Mouse (Mus musculus) frontal cortex, adult 2 months (tissue): ENCODE measurements around the gene Dtl. TPM values are rescaled to one million over a fixed set of nuclear protein-coding genes. Genes with fewer than 3 reads are reported as not detected.
A peak's percentile ranks its signal among the peaks of the same experiment; 100 is the strongest.

Experiments used
- DNase-seq, 2 experiments: peaks; one replicate each; pipeline ENCODE4 v3.0.0; 2022; ENCODE audit warnings: low spot score in 1 of 2; ENCODE audit errors: extremely low spot score in 1 of 2
- polyA plus RNA-seq: library from polyadenylated mRNA; depleted of rRNA; stranded (reverse); fragments of >200 nt; gene quantifications from 2 replicates; pipeline ENCODE4 v1.2.3, GENCODE M21; 2012; rRNA removed

The Dtl gene
- polyA plus RNA-seq = 3.5 and 4.3 TPM in 2 replicates

DNA sequence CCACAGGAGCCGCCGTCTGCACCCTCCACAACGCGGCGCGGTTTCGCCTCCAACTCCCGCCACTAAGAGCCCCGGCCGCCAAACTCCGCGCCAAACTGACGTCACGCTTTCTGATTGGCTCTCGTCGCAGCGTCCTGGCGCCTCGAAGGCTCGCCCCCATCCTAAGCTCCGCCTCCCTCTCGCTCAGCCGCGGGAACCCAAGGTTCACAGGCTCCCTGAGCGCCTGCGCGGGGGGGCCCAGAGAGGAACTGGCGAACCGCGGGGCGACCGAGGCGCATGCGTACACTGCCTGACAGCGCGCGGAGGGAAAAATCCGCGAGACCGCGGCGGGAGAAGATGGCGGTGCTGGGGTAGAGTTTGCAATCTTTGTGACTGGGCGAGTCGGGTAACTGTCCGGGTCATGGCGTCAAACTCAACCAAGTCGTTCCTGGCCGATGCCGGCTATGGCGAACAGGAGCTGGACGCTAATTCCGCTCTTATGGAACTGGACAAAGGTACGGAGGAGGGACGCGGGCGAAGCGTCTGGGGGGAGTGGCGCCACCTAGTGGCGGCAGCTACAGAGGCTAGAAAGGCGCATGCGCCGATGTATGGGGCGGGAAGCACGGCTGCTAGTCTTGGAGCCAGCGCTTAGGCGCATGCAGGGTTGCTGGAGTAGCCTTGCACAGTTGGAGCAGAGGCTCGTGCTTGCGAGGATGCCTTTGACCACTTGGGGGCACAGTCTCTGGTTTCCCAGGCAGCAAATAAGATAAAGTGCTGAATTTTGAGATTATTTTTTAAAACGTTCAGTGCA is at the start of gene Dtl, which contains the start of gene Ints7:
Dtl (minus strand) TSS at position 87 of the 790 bp plus-strand sequence.
Ints7 (plus strand) TSS at position 179 of the 790 bp plus-strand sequence.
- peak; percentile 95 to 99 for DNase-seq

DNA sequence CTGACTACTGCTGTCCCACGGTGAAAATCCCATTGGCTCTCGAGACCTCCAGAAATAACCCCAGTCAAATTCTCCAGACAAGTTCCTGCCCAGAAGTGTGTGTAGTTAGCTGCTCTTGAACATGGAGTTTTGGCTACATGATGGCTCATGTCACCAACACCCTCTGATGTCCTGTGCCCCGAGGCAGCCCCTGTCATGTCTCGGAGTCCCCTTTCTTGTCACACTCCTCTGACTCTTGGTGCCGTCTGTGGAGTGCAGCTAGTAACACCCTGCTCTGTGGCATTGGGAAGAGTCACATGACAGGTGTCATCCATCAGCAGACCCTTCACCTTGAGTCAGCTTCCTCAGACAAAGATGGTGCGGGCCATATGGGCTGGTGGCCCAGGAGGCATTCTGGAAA is 49.7 kb upstream of the Dtl start:
- no peak for DNase-seq

DNA sequence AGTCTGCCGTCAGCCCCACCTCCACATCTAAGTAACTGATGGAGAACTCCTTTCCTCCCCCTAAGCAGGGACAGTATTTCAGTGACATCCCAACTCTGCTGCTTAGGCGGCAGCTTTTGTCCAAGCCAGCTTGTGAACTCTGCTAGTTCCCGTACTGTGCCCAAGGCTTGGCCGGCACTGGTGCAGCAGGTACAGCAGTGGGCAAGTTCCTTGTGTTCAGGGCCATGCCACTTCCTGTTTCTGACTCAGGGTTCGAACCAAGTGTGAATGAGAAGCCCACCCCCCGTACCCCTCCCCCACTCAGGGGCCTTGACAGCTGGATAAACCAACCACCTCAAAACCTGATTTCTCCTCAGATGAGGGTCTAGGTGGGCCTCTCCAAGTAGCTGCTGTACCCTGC is 49.1 kb upstream of the Dtl start:
- no peak for DNase-seq

DNA sequence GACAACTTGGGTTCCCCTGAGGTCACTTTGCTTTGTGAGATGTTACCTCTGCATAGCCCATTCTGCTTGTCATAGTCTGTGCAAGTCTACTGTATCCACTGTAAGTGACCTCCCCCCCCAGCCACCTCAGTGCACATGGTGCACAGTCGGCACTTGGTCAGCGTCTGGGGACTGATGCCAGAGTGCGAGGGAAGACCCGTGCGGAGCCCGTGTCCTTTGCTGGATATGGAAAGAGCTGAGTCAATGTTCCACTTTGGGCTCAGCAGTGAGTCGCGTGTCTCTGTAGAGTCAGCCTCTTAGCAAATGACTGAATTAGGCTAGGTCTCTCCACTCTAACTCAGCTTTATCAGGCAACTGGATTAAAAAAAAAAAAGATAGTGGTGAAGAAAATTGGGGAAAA is 47.5 kb upstream of the Dtl start:
- DNase-seq = peak in 1 of 2 experiments; percentile 62

DNA sequence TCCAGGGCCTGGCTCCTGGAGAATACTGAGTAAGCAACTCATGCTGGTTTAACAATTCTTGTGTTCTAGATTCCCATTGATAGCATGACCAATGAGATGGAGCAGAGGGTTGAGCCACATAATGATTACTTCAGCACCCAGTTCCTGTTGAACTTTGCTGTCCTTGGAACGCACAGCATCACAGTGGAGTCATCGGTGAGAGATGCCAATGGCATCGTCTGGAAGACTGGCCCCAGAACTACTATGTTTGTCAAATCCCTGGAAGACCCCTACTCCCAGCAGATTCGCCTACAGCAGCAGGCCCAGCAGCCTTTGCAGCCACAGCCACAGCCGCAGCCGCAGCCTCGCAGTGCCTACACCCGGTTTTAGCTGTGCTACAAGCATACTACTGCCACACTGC is 45.8 kb upstream of the Dtl start:
- DNase-seq = no peak

DNA sequence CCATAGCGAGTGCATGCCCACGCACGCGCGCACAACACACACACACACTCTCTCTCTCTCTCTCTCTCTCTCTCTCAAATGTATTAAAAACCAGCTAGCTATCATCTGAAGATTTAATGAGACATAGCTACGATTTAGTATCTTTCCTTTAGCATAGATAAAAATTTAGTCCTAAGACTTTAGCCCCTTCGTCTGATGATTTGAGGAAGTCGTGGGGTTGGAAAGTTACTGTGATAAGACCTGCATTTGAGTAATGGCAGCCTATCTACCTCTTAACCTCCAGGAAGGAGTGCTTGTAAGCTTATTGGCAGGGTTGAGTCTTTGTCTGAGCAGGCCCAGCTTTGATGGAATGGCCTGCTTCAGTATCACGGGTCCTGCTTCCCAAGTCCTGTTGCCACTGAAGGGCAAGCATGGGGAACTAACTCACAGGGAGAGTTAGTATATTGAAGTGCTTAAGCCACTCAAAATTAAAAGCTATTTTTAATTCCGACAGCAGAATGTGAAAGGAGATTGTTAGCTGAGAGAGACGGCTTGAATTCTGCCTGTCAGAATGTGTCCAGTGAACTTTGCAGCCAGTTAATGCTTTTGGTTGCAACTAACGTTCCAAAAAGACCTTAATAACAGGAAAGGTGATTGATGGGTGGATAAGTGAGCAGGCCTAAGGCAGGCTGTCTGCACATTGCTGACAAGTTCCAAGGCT is 42.9 kb upstream of the Dtl start:
- no peak for DNase-seq

DNA sequence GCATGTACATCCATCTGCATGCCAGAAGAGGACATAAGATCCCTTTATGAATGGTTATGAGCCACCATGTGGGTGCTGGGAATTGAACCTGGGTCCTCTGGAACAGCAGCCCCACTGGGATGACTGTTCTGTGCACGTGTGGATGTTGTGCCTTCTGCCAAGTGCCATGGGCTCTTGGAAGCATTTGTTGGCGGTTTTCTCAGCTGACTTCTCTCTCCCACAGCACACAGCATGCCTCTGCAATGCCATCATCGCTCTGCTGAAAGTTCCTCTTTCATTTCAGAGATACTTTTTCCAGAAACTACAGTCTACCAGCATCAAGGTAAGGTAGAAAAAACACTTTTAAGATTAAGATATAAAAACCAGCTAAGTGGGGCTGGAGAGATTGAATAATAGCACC is 42.2 kb upstream of the Dtl start:
- no peak for DNase-seq

DNA sequence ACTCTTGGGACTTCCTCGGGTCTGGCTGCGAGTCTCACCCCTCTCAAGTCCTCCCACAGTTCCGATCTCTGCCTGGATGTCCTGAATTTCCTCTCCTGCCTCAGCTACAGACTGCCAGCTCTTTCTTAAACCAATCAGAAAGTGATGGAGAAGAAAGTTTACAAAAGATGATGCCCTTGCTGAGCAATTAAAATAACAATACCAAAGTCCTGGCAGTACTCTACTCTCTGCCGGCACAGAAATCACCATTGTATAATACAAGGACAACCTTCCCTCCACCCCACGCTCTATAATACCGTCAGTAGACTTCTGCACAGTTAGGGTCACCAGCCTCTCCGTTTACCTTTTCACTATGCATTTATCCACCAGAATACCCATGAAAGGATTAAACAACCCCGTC is 40.9 kb upstream of the Dtl start:
- DNase-seq = no peak

DNA sequence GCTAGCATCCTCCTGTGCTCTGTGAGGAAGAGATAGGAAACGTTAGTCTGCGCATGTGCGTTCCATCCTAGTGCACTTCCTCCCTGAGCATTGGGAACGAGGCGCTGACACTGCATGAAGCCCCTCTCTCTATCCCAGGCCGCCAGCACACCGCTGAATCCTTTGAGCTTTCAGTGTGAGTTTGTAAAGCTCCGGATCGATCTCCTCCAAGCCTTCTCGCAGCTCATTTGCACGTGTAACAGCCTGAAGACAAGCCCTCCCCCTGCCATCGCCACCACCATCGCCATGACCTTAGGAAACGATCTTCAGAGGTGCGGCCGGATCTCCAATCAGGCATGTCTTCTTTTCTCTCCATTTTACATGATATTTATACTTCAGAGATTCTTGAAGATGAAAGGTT is 37.5 kb upstream of the Dtl start:
- no peak for DNase-seq

DNA sequence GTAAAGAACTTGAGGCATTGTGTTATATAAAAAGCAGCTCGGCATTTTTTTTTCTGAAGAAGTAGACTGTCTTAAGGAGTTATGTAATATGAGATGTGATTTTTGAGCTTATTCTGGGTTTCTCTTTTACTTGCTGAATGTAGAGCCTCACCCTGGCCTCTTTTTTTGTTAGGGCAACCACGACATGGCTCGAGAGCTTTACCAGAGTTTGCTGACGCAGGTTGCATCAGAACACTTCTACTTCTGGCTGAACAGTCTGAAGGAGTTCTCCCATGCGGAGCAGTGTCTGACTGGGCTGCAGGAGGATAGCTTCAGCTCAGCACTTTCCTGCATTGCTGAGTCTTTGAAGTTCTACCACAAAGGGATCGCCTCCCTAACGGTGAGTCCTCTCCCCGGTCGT is 36.3 kb upstream of the Dtl start:
- DNase-seq = peak; percentile 21 to 40

DNA sequence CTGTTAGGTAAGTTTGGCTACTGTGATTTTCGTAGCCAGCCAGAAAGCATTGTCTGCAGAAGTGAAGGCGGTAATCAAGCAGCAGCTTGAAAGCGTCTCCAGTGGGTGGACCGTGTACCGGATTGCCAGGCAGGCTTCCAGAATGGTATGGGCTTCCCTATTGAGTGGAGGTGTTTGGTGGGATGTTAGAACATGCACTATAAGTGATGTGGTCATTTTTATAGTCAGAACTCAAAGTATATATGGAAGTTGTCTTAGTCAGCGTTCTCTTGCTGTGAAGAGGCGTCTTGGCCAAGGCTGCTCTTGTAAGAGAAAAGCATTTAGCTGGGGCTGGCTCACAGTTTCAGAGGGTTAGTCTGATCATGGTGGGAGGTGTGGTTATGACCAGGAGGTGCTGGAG is 35.0 kb upstream of the Dtl start:
- peak; percentile 74 to 86 for DNase-seq

DNA sequence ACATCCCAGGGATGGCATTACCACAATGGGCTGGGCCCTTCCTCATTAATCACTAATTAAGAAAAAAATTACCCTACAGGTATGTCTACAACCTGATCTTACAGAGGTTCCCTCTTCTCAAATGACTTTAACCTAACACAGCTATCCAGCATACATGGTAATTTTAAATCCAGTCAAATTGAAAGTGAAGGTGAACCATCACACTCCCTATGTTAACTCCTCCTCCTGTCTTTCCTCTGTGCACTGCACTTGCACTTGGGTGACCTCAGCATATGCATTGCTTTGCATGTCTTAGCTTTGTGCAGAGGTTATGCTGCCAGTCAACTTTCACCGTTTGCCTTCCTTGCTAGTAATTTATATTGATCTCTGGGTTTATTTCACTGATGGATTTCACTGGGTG is 34.2 kb upstream of the Dtl start:
- DNase-seq = no peak

DNA sequence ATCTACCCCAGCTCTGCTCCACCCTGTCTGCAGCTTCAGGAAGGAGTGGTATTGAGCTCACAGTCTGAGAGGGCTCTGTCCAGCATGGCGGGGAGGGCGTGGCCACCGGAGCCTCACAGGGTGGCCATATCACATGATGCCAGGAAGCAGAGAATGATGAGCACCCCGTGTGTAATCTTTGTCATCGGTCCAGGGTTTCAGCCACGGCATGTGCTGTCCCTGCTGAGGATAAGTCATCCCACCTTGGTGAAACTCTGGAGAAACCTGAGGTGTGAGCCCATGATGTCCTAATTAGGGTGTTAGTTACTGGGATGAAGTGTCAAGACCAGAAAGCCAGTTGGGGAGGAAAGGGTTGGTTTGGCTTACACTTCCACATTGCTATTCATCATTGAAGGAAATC is 33.7 kb upstream of the Dtl start:
- DNase-seq = no peak

DNA sequence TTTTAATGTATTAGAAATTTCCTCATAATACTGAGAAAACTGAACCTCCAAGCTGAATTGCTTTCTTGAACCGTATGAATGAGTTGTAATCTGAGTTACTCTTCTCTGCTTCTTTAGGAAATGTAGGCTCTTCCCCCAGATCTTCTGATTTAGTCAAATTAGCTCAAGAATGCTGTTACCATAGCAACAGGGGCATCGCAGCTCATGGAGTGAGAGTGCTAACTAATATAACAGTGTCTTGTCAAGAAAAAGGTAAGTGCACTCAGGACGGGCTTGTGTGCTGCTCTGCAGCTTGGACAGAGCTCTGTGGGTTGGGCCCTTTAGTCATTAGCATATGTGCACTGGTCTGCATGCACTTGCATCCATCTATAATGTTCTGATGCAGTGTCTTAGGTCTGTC is 29.3 kb upstream of the Dtl start:
- DNase-seq = peak in 1 of 2 experiments; percentile 70

DNA sequence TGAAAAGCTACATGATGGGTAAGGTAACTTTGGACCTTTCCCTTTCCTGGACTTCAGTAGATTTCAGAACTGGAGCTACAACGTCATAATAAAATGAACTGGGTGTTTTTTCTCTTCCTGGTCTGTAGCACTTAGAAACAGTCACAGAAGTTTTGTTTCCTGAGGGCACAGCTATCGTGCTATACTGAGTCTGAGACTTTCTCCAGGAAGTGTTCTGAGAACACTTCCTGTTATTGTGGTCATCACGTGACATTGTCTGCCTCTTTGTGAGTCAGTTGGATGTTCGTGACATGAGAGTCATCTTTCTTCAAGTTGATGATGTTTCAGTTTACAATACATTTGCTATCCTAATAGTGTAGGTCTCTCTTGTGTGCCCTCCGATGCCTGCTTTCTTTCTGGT is 23.9 kb upstream of the Dtl start:
- no peak for DNase-seq

DNA sequence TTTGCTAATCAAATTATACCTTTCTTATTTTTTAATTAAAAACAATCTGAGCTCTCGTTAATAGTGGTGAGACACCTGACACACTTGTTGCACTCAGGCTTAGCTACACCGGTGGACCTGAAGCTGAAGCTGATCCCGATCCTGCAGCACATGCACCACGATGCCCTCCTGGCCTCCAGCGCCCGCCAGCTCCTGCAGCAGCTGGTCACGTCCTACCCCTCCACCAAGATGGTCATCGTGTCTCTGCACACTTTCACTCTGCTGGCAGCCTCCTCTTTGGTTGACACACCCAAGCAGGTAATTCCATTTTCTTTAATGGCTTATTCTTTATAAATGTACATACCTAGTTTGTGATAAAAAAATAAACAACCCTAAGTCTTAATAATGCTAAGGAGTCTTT is 20.7 kb upstream of the Dtl start:
- DNase-seq = no peak

DNA sequence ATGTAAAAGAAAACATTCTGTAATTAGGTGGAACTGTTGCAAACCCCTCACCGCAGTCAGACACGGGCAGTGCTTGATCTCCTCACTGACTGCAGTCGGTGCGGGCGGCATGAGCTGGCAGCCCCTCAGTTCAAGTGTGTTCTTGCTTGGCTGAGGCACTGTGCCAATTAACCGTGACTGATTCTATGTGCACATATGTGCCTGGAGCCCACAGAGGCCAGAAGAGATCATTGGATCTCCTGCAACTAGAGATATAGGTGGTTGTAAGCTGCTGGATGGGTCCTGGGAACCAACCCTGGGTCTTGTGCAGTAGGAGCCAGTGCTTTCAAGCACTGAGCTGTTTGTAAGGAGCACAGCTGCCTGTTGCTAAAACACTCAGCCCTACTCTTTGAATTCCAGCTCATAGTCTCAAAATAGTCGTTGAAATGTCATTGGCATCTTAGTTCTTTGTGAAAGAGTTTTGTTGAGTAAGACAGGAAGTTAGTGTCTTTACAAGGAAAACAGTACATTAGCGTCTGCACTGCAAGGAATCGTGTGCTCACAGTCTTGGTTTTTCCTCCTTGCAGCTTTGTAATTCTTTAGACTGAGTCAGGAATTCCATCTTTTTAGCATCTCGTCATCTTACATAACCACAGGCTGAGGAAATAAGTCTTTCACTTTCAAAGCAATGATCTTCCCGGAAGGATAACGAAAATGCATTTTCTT is 16.8 kb upstream of the Dtl start:
- peak in 1 of 2 experiments; percentile 64 for DNase-seq

DNA sequence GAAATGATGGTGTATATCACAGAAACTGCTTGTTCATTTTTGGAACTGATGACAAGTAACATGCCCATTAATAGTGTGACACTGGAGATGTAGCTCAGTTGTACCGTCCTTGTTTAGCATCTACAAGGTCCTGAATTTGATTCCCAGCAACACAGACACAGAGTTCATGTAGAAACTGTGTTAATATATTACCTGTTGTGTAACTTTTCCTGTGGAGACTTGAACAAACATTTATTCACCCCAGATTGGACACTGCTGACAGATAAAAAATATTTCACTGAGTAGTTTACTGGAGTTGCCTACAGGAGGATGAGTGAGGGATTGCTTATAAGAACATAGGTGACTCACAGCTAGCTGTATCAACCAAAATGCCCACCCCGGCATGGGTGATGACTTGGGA is 13.4 kb upstream of the Dtl start:
- no peak for DNase-seq

DNA sequence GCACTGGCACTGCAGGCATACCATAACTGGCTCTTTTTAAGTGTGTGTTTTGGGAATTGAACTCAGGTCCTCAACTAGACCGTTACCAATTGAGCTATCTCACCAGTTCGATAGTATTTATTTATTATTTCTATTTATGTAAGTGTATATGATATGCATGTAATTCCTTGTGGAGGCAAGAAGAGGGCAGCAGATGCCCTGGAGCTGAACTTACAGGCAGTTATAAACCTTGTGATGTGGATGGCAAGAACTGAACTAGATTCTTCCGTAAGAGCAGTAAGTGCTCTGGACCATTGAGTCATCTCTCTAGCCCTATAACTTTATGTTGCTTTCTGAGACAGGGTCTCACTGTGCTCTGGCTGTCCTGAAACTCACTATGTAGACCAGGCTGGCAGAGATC is 11.7 kb upstream of the Dtl start:
- DNase-seq = no peak

DNA sequence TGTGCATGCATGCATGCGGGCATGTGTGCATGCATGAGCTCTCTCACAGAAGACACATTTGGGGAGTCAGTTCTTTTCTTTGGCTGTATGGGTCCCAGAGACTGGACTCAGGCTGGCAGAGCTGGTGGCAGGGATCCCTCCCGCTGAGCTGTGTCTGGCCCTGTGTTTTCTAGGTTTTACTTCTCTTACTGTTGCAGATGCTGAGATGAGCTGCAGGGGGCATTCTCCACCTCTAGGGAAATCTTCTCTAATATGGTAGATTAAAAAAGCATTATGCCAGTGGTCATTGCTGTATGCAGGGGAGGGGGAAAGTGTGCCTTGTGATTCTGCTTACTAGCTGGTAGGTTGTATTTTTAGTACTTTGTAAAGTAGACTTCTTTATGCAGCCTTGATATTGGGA is 10.4 kb upstream of the Dtl start:
- peak in 1 of 2 experiments; percentile 33 for DNase-seq

DNA sequence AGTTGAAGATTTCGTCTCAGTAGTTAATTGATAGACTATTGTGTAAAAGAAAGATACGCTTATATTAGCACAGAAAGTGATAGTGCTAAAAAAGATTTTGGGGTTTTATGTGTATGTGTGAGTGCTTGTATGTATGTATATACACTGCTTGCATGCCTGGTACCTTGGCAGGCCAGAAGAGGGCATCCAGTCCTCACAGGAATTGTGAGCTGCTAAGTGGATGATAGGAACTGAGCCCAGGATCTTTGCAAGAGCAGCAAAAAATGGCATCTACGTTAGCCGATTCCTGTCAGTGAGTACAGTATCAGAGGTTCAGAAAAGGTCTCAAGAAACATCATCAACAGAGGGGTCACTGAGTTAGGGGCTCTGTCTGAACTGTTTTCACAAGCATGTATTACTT is 9.1 kb upstream of the Dtl start:
- no peak for DNase-seq

DNA sequence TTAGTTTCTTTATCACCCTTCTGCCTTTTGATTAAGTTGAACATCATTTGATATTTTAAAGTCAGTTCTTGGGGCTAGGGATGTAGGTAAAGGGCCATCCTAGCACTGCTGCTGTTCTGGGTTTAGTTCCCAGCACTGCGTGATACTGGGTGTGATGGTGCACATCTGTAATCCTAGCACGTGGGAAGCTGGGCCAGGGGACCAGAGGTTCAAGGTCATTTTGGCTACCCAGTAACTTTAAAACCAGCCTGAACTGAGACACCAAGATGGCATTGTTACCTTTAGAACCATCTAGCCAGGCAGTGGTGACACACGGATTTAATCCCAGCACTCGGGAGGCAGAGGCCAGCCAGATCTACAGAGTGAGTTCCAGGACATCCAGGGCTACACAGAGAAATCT is 8.5 kb upstream of the Dtl start:
- DNase-seq = no peak
